Mouse (Mus musculus) frontal cortex, postnatal 14 days (tissue): ENCODE data around the gene Gm20878.
"Not testable (repeated sequence)": the region's sequence is repeated elsewhere in the genome, so short reads cannot be mapped to it uniquely, and the experiment has no call there.

Source experiments
- DNase-seq, 2 experiments: peaks; one replicate each; pipeline ENCODE4 v3.0.0; 2022; ENCODE audit warnings: low spot score in 2 of 2

Gene Gm20878

DNA sequence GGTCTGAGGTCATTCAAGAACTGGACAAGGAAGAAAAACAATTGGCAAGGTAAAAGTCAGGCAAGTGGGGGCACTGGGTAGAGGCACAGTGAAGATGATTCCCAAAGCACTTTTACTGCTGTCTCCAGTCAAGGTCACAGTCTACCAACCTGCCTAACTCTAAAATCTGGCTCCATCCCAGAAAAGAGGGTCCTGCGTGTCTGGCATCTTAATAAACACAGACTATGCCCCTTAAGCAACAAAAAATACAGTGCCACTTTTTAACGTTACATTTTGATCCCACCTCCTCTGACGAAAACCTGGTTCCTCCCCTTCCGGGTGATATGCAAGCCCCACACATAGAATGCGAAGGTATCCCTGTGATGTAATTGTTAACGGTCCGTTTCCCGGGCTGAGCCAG is at the start of gene Gm20878:
Gene Gm20878, plus strand, starts transcription at position 301 of the 400 bp plus-strand sequence.
- not testable (repeated sequence) for DNase-seq

DNA sequence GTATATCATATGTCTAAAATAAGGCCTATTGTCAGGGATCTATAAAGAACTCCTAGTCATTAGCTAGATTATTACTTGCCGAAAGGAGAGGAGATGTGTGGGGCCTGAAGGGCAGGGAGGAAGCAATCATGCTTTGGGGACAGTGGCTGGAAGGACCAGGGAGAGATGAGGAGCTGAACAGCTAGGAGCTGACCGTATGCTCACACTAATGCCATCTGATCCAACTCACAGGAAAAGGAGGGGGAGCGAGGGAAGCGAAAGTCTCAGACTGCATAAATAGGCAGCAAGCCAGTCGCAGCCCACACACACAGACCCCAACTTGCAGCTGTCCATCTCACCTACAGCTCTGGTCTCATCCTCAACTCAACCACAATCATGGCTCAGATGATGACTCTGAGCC is 38.1 kb upstream of the Gm20878 start, which contains the start of gene Gm21541:
Gene Gm21541, plus strand, starts transcription at position 301 of the 400 bp plus-strand sequence.
- DNase-seq: not testable (repeated sequence)

DNA sequence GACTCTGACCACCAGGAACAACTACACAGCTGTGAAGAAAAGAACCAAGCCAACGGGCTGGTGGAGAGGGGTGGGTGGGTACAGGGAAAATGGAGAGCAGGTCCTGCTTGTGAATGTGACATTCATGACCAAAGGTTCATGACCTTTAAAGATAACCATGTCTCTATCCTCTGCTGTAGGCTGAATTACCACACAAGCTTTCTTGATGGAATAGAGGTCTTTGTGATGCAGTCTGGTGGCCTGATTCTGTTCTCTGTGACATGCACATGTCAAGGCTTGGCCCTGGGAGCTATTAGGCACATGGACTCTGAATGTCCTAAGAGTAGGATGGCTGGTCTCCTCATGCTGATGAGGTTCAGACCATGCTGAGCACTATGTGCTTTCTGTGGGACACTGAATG is 24.4 kb downstream of the Gm20878 start, which contains the start of gene Fam205a4:
Gene Fam205a4, plus strand, starts transcription at position 301 of the 400 bp plus-strand sequence.
- not testable (repeated sequence) for DNase-seq
